Mouse (Mus musculus): ENCODE measurements around the gene Ephb4. TPM values are rescaled to one million over a fixed set of nuclear protein-coding genes. Genes with fewer than 3 reads are reported as not detected.

The Ephb4 gene
- polyA plus RNA-seq (2016; fragmentation: Nextera tagmentation; extraction: Ambion mirVana), result 53.6 and 56.8 TPM in 2 replicates

- Histone ChIP-seq H3K27ac (replicated peaks) (peak within 1 kb of the TSS; percentile 99), H3K27me3 (replicated peaks; ENCODE audit: low read depth, poor library complexity, severe bottlenecking) (no peaks in the 10 kb centered on the region), H3K36me3 (replicated peaks) (peaks cover 25% of the 10 kb centered on the region), H3K4me3 (peak within 1 kb of the TSS; percentile 96), H3K9me3 (no peaks in the 10 kb centered on the region), H3K4me1 (peaks cover 74% of the 10 kb centered on the region)
- peak; percentile 98 for DNase-seq (ENCODE audit: low spot score)
- 1% methylated on average over 32 of the region's 32 CpGs for WGBS
Observed at GRCm38 (mm10) chr5:137349384-137350204, at the start of gene Ephb4. Gene Ephb4 (plus strand): TSS chr5:137350109.

DNA sequence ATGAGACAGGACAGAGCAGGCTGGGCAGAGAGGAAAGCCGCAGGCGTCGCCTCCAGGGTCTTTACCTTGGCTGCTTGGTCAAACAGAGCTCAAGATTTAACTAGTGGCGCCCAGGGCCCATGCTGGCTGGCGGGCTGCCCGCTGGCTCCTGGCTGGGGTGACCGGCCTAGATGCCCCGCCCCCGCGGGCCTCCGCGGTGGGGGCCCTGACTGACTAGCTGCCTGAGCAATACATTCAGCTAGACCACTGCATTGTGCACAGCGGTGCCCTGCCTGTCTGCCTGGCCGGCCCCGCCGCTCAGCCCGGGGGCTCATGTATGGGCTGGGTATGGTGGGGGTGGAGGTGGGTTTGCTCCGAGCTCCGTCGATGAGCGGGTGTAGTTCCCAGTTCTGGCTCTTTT lies 48.7 kb upstream of the Ephb4 start:
- H3K27me3 ChIP-seq (replicated peaks; ENCODE audit: low read depth, poor library complexity, severe bottlenecking), result no peaks in the 10 kb centered on the region
- H3K27ac ChIP-seq (replicated peaks), result no peak overlapping the region
- WGBS, result 88% methylated on average over 21 of the region's 21 CpGs
- peaks cover 98% of the 10 kb centered on the region for H3K36me3 ChIP-seq (replicated peaks)
- DNase-seq (ENCODE audit: low spot score), result peak; percentile 21
- H3K4me1 ChIP-seq, result peaks cover 30% of the 10 kb centered on the region
- no peak overlapping the region for H3K4me3 ChIP-seq
- H3K9me3 ChIP-seq, result no peaks in the 10 kb centered on the region

DNA sequence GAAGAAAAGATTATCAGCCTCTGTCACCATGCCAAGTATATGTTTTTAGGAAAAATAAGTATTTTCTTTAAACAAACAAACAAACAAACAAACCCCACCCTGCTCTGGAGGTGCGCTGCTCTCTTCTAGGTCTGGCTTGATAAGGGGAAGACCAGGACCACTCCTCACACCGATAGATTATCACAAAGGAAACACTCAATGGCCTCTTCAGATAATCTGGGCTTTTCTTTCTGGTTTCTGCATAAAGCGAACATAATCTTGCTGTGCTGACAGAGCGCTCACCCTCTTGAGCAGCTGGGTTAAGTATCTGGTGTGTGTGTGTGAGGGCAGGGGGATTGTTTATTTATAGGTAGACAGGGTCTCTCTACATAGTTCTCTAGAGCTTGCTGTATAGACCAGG lies 46.3 kb upstream of the Ephb4 start:
- H3K4me1 ChIP-seq, result peaks cover 38% of the 10 kb centered on the region
- H3K4me3 ChIP-seq, result no peak overlapping the region
- no peak for DNase-seq (ENCODE audit: low spot score)
- H3K36me3 ChIP-seq (replicated peaks), result peaks cover 79% of the 10 kb centered on the region
- WGBS, result 90% methylated on average over 4 of the region's 4 CpGs
- no peak overlapping the region for H3K27ac ChIP-seq (replicated peaks)
- H3K9me3 ChIP-seq, result 0 out of 2 replicates have a peak, but pooled peaks cover 2% of the 10 kb centered on the region
- no peaks in the 10 kb centered on the region for H3K27me3 ChIP-seq (replicated peaks; ENCODE audit: low read depth, poor library complexity, severe bottlenecking)

DNA sequence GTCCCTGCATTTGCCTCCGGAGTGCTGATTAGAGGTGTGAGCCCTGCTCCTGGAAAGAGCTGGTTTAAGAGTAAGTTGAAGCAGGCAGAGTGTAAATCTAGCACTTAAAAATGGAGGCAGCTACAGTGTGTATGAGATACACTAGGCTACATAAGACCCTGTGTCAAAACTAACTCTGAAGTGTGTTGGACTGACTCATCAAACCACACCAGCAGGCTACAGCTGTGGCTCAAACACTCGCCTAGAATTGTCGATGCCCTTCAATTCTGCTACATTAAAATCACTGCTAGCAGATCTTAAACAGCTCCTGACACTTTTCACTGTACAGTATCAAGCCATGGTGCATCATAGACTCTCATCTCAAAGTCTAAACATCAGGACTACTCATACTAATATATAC lies 45.7 kb upstream of the Ephb4 start:
- Histone ChIP-seq H3K36me3 (replicated peaks) (peaks cover 79% of the 10 kb centered on the region), H3K4me1 (peaks cover 38% of the 10 kb centered on the region), H3K27ac (replicated peaks) (no peak overlapping the region), H3K9me3 (0 out of 2 replicates have a peak, but pooled peaks cover 5% of the 10 kb centered on the region), H3K27me3 (replicated peaks; ENCODE audit: low read depth, poor library complexity, severe bottlenecking) (no peaks in the 10 kb centered on the region), H3K4me3 (peak overlapping the region; percentile 19; the same call in 1 of the 2 replicates)
- 93% methylated on average over 3 of the region's 3 CpGs for WGBS
- no peak for DNase-seq (ENCODE audit: low spot score)

DNA sequence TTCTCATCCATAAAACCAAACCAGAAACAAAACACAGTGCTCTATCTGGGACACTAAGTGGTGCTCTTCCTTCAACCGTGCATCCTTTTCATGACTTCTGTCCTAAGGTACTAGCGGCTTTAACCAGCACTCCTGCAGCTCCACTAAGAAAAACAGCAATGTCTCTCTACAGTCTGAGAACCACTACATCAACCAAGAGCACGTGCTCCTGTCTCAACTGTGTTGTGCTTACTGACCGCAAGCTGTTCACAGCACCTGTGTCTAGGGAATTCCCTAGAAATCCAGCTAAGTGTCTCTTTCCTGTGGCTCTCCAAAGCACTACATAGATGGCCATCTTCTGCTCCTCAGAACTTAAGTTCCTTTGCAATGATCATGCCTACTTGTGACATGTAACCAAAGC lies 45.1 kb upstream of the Ephb4 start:
- H3K27me3 ChIP-seq (replicated peaks; ENCODE audit: low read depth, poor library complexity, severe bottlenecking), result no peaks in the 10 kb centered on the region
- peaks cover 38% of the 10 kb centered on the region for H3K4me1 ChIP-seq
- H3K36me3 ChIP-seq (replicated peaks), result peaks cover 79% of the 10 kb centered on the region
- H3K9me3 ChIP-seq, result 0 out of 2 replicates have a peak, but pooled peaks cover 5% of the 10 kb centered on the region
- peak overlapping the region; percentile 92 for H3K4me3 ChIP-seq
- H3K27ac ChIP-seq (replicated peaks), result no peak overlapping the region
- 72% methylated on average over 4 of the region's 4 CpGs for WGBS
- no peak for DNase-seq (ENCODE audit: low spot score)

DNA sequence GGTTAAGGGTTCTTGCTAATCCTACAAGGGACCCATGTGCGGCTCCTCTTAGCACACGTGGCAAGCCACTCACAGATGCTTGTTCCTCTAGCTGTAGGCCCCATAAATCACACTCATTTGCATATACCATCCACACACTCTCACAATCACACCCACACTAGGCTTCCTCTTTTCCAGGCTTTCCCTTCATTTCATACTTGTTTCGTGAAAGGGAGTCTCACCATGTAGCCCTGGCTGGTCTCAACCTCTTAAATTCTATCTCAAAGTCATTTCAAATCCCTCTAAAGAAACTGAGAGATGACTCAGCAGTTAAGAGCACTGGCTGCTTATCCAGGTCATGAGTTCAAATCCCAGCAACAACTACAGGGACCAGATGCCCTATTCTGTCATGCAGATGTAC lies 44.1 kb upstream of the Ephb4 start:
- DNase-seq (ENCODE audit: low spot score), result no peak
- peaks cover 38% of the 10 kb centered on the region for H3K4me1 ChIP-seq
- peaks cover 79% of the 10 kb centered on the region for H3K36me3 ChIP-seq (replicated peaks)
- no peaks in the 10 kb centered on the region for H3K27me3 ChIP-seq (replicated peaks; ENCODE audit: low read depth, poor library complexity, severe bottlenecking)
- WGBS, result 84% methylated on average over 3 of the region's 3 CpGs
- 0 out of 2 replicates have a peak, but pooled peaks cover 5% of the 10 kb centered on the region for H3K9me3 ChIP-seq
- peak overlapping the region; percentile 92 for H3K4me3 ChIP-seq
- H3K27ac ChIP-seq (replicated peaks), result no peak overlapping the region

DNA sequence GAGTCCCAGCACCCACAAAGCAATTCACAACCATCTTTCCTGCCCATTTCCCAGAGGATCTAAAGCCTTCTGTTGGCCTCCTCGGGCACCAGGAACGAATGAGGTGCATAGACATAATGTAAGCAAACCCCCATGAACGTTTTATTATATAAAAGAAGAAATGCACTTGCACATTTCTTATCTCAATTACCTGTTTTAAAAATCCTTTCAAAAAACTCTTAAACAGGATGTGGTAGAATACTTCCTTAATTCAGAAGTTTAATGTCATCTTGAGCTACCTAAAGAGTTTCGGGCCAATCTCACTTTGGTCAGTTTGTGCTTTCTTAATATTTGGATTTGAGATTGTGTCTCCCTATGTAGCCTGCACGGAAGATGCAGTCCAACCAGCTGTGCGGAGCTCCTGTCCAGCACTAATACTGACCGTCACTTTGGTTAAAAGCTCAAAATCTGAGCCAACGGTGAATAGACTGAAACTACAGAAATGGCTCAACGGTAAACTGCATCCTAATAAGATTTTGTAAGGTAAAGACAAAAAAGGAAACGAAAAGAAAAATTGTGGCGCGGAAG lies 43.4 kb upstream of the Ephb4 start:
- Histone ChIP-seq H3K4me3 (peak overlapping the region; percentile 92), H3K27me3 (replicated peaks; ENCODE audit: low read depth, poor library complexity, severe bottlenecking) (no peaks in the 10 kb centered on the region), H3K36me3 (replicated peaks) (peaks cover 79% of the 10 kb centered on the region), H3K27ac (replicated peaks) (peak overlapping the region; percentile 95), H3K9me3 (0 out of 2 replicates have a peak, but pooled peaks cover 5% of the 10 kb centered on the region), H3K4me1 (peaks cover 39% of the 10 kb centered on the region)
- no peak for DNase-seq (ENCODE audit: low spot score)
- WGBS, result 18% methylated on average over 12 of the region's 12 CpGs

GRCm38 (mm10) chr5:137307071-137307912 lies 42.6 kb upstream of the Ephb4 start, which contains the start of gene Srrt:
Gene Srrt (minus strand): TSS chr5:137307674.
- Histone ChIP-seq H3K36me3 (replicated peaks) (peaks cover 79% of the 10 kb centered on the region), H3K27ac (replicated peaks) (peak within 1 kb of the TSS; percentile 95), H3K4me3 (peak within 1 kb of the TSS; percentile 92), H3K27me3 (replicated peaks; ENCODE audit: low read depth, poor library complexity, severe bottlenecking) (no peaks in the 10 kb centered on the region), H3K9me3 (0 out of 2 replicates have a peak, but pooled peaks cover 5% of the 10 kb centered on the region), H3K4me1 (peaks cover 47% of the 10 kb centered on the region)
- WGBS, result under 1% methylated on average over 72 of the region's 72 CpGs
- DNase-seq (ENCODE audit: low spot score), result peak; percentile 94

DNA sequence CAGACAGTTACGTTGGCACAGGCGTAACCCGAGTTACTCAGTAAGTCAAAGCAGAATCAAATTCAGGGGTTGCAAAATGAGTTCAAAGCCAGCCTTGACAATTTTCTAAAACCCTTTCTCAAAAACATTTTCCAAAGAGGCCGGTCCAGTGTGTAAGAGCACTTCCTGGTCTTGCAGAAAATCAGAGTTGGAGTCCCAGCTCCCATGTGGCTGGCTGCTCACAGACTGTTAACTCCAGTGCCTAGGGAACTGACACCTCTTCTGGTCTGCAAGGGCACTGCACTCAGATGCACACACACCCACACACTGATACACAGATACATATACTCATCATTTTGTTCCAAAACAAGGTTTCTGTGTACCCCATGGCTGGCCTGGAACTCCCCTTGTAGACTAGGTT lies 41.6 kb upstream of the Ephb4 start:
- Histone ChIP-seq H3K36me3 (replicated peaks) (peaks cover 73% of the 10 kb centered on the region), H3K4me1 (peaks cover 57% of the 10 kb centered on the region), H3K4me3 (peak overlapping the region; percentile 92), H3K27ac (replicated peaks) (peak overlapping the region; percentile 95), H3K27me3 (replicated peaks; ENCODE audit: low read depth, poor library complexity, severe bottlenecking) (no peaks in the 10 kb centered on the region), H3K9me3 (0 out of 2 replicates have a peak, but pooled peaks cover 5% of the 10 kb centered on the region)
- no peak for DNase-seq (ENCODE audit: low spot score)
- 94% methylated on average over 4 of the region's 4 CpGs for WGBS

- no peaks in the 10 kb centered on the region for H3K27me3 ChIP-seq (replicated peaks; ENCODE audit: low read depth, poor library complexity, severe bottlenecking)
- H3K4me1 ChIP-seq, result peaks cover 44% of the 10 kb centered on the region
- H3K9me3 ChIP-seq, result 0 out of 2 replicates have a peak, but pooled peaks cover 2% of the 10 kb centered on the region
- 3% methylated on average over 22 of the region's 22 CpGs for WGBS
- no peak for DNase-seq (ENCODE audit: low spot score)
- H3K36me3 ChIP-seq (replicated peaks), result peaks cover 49% of the 10 kb centered on the region
- peak overlapping the region; percentile 95 for H3K27ac ChIP-seq (replicated peaks)
- H3K4me3 ChIP-seq, result peak overlapping the region; percentile 83
Observed at GRCm38 (mm10) chr5:137313466-137314192, 36.3 kb upstream of the Ephb4 start.

- Histone ChIP-seq H3K36me3 (replicated peaks) (peaks cover 48% of the 10 kb centered on the region), H3K27ac (replicated peaks) (peak within 1 kb of the TSS; percentile 95), H3K4me3 (peak within 1 kb of the TSS; percentile 83), H3K9me3 (no peaks in the 10 kb centered on the region), H3K4me1 (peaks cover 44% of the 10 kb centered on the region), H3K27me3 (replicated peaks; ENCODE audit: low read depth, poor library complexity, severe bottlenecking) (no peaks in the 10 kb centered on the region)
- DNase-seq (ENCODE audit: low spot score), result peak; percentile 96
- 12% methylated on average over 30 of the region's 30 CpGs for WGBS
Observed at GRCm38 (mm10) chr5:137314193-137315083, 35.5 kb upstream of the Ephb4 start, which contains the start of gene Trip6. Gene Trip6 (minus strand): TSS chr5:137314404.

All from embryonic facial prominence, embryonic 10.5 days (tissue).